Mouse (Mus musculus) right cerebral cortex, adult 18-20 months (tissue): ENCODE data around the gene Bloc1s3.
A peak's percentile ranks its signal among the peaks of the same experiment; 100 is the strongest.

ENCODE experiments used
- DNase-seq: peaks from one replicate; pipeline ENCODE4 v3.0.0; 2022; ENCODE audit warnings: mixed read lengths

The Bloc1s3 gene

DNA sequence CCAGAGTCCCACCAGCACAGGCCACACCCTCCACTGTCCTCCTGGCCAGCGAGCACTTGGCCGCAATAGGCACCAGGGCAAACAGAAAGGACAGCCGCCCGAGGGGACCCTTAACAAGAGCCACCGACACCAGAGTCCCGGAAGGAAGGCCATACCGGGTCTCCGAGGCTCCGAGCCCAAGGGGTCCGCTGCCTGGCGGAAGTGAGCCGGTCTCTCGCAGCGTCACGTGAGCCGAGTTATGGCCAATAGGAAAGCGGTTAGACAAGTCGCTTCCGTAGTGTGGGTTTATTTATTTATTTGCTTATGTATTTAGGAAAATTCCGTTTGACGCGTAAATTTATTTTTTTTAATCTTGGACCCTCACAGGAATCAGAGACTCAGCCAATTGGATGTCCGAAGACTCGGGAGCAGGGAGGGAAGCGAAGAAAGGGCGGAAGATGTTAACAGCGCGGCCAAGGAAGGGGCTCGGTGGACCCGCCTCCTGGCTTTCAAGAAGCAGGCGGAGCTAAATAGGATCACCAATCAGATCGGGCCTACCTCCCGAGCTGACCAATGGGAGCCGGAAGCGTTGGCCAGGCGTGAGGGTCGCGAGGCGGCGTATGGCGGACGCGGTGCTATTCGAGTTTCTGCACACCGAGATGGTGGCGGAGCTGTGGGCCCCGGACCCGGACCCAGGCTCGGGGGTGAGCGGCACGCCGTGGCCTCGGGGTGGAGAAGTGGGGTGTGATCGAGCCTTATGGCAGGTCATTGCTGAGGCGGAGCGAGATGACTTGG lies at the start of gene Bloc1s3, which contains the start of gene Trappc6a:
TSS of gene Bloc1s3 (minus strand) at position 218 of the 774 bp plus-strand sequence.
TSS of gene Trappc6a (plus strand) at position 246 of the 774 bp plus-strand sequence.
- DNase-seq: peak; percentile 95

DNA sequence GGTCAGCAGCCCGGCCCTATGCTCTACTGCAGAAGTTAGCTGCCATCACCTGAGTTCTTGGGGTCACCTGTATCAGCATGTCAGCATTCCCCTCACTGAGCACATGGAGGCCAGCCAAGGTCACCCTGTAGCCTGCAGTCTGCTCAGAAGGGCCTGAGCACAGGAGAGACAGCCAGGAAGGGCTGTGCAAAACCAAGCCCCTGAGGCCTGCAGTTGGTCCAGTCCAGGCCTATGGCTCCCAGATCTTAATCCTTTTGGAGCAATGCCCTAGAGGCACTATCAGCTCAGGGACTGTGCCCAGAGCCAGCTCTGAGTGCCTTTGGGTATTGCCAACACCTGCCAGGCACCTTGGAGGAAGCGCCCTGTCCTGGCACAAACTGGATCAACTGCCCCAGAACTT lies 48.9 kb upstream of the Bloc1s3 start:
- DNase-seq: no peak

DNA sequence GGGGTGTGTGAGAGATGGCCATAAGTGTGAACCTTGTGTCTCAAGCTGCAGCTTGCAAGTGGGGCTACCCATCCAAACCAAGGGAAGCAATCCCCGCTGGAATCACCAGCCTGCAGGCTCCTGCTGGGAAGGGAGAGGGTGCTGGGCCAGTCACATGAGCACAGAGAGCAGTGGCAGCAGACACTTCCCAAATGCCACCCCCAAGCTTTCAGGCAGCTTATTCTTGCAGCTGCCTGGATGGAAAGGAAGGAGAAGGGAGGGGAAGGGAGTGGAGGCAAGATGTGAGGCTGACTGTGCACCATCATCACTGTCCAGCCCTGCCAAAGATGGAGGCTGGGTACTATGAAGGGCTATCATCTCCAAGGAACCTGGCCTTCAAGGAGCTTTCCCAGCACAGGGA lies 46.0 kb upstream of the Bloc1s3 start:
- DNase-seq: peak; percentile 84

GRCm38 (mm10) chr7:19552443-19552842 lies 44.3 kb upstream of the Bloc1s3 start:
- DNase-seq: no peak

DNA sequence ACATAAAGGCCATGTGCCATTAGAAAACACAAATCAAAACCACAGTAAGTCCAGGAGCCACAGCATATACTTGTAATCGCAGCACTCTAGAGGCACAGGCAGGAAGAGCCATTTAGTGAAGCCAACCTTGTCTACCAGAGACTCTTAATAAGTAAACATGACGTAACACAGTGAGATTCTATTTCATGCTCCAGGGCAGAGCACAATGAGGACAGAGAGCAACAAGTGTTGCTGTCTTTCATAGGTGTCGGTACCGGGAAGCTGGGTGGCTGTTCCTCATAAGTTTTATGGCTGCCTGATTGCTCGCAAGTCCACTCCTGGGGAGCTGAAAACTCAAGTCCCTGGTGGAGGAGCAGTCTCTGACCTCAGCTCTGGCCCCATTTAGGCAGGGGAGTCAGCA lies 43.5 kb upstream of the Bloc1s3 start:
- DNase-seq: no peak

GRCm38 (mm10) chr7:19549394-19549793 lies 41.2 kb upstream of the Bloc1s3 start:
- no peak for DNase-seq

- no peak for DNase-seq
Observed at GRCm38 (mm10) chr7:19547344-19547969, 39.3 kb upstream of the Bloc1s3 start.

- DNase-seq: no peak
Observed at GRCm38 (mm10) chr7:19546007-19546406, 37.8 kb upstream of the Bloc1s3 start.

DNA sequence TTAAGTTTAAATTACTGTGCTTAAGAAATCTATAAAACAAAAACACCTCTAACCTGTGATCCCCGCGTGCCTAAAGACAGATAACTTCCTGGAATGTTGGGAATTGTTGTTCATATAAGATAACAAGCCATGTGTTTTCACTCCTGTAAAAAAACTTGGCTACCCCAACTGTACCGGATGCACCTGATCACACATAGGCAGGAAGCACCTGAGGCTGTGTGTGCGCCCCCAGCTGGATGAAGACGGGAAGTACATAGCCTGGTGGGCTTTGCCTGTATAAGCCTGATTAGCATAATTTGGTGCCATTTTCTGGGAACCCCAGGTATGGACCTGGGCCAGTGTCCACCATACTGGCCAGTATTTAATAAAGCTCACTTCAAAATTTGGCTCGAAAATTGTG lies 35.4 kb upstream of the Bloc1s3 start:
- no peak for DNase-seq

DNA sequence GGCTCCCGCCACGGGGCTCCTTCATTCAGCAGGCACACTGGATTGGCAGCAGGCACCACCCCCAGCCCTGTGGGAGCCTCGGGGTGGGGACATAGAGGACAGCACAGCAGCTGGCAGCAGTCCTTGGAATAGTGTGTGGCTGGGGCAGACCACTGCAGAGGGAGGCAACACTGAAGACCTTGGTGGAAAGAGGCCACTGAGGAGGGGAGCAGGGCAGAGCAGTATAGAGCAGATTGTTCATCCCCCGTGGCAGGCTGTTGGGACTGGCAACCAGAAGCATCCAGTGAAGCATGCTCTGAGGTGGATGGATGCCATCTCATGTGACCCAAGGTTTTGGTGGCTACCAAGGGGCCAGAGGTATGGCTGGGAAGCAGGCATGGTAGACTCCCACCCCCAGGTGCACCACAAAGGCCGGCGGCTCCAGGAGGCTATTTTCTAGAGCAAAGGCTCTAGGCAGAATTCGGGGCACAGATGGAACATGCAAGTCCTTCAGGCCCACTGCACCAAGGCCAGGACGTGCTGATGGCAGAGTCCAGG lies 34.1 kb upstream of the Bloc1s3 start:
- DNase-seq: no peak

- no peak for DNase-seq
Observed at GRCm38 (mm10) chr7:19541681-19542154, 33.6 kb upstream of the Bloc1s3 start.

GRCm38 (mm10) chr7:19540771-19541566 lies 32.8 kb upstream of the Bloc1s3 start:
- DNase-seq: no peak

- no peak for DNase-seq
Observed at GRCm38 (mm10) chr7:19534676-19535075, 26.5 kb upstream of the Bloc1s3 start.

DNA sequence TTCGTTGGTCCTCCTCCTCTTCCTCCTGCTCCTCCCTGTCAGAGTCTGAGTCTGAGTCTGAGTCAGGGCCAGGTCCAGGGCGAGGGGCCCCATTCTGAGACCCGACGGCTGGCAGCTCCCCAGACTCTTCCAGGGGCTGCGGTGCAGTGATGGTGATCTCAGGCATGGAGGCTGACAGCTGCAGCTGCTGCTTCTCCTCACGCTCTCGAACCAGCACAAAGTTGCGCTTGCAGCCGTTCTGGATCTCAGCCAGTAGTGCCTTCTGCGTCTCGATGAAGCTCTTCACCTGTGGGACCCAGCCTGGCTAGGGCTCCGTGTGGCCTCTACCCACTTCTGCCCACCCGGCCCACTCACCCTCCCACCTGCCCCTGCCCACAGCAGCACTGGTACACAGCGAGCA lies 24.1 kb upstream of the Bloc1s3 start:
- no peak for DNase-seq

- DNase-seq: no peak
Observed at GRCm38 (mm10) chr7:19531077-19531476, 22.9 kb upstream of the Bloc1s3 start.

GRCm38 (mm10) chr7:19525105-19525481 lies 16.9 kb upstream of the Bloc1s3 start:
- no peak for DNase-seq

DNA sequence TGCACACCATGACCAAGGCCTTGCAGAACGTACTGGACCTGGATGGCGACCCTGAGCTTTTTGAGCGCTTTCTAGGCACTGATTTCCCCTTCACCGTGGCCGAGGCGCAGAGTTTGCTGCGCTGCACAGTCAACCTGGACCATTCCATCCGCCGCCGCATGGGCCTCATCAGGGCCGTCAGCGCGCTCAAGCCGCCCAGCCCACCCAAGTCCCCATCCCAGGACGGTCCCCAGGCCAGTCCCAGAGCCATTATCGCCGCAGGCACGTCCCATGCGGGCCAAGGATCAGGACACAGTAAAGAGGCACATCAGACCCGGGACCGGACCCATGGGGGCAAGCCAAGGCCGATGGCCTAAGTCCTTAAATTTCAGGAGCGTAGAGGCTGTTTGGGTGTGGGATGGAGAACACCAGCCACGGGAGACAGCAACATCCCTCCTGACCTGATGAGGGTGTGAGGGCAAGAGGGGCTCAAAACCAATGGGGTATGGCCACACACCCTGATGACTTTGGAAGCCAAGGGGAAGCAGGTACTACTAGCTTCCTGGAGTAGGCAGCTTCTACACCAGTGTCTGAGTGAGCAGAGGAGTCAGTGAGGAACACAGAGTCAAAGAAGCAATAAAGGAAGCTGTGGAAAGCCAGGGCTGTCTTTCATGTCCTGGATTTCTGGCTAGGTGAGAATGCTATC lies 16.4 kb upstream of the Bloc1s3 start:
- DNase-seq: no peak

GRCm38 (mm10) chr7:19523757-19524419 lies 15.7 kb upstream of the Bloc1s3 start:
- peak; percentile 61 for DNase-seq

DNA sequence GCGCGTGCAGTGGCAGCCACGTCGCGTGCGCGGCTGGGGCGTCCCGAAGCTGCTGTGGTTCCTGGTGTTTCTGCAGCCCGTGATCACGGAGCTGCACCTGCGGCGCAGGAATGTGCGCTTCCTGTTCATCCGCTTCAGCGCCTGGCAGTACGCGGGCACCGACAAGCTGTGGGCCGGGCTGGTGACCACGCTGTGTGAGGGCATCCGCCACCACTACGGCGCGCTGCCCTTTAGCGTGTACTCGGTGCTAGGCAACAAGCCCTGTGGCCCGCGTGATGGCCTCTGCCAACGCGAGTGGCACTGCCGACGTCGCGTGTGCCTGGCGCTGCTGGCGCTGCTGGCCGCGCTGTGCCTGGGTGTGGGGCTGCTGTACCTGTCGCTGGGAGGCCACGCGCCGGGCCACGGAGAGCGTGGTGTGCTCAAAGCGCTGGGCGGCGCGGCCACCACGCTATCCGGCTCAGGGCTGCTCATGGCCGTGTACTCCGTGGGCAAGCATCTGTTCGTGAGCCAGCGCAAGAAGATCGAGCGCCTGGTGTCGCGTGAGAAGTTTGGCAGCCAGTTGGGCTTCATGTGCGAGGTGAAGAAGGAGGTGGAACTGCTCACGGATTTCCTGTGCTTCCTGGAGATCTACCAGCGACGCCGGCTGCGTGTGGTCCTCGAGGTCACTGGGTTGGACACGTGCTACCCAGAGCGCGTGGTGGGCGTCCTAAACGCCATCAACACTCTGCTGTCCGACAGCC lies 15.0 kb upstream of the Bloc1s3 start:
- no peak for DNase-seq

DNA sequence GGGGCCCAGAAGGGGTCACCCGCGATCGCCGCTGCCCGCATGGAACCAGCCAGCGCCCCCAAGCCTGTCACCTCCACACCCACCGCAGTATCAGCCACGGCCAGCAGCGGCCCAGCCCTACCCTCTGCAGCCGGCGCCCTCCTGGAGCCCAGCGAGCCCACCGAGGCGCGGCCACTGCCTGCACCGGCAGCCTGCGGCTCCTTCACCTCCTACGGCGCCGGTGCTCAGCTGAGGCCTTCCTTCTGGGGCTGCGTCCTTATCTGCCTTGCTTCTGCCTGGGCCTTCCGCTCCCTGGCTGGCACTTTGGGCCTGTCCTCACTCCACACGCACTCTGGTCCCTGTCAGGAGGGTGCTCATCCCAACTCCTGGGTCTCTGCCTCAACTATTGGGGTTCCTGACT lies 11.9 kb upstream of the Bloc1s3 start:
- no peak for DNase-seq

DNA sequence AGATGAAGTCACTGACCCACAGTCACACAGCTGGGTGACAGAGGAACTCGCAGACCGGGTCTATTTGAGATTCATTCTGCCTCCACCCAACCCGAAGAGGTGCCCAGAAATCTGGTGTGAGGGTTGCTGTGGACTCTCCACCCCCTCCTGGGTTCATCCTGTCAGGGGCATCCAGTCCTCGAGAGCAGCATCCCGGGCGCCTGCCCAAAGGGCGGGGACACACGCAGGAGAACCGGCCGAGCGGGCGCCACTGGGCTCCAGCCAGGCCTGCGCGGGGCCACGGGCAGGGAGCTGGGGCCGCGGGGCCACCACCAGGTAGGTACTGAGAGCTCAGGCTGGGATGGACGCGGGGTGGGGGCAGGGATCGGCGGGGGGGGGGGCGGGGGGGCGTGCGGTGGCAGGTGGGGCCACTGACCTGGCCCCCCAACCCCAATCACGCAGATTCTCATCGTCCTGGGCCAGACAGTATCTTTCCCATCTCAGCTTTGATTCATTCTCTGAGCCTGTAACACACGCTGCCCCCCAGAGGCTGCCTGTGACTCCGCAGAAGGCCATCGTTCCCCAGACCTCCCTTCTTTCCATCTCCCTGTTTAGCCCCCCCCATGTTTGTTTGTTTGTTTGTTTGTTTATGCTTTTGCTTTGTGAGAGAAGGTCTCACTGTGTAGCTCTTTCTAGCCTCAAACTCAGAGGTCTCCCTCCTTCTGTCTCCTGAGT lies 9.6 kb upstream of the Bloc1s3 start, which contains the start of gene Nkpd1:
TSS of gene Nkpd1 (plus strand) at position 187 of the 714 bp plus-strand sequence.
- DNase-seq: no peak
